Mouse (Mus musculus): ENCODE results near the gene Tmem184b.

Tmem184b gene

GRCm38 (mm10) chr15:79429994-79430393 is 26.6 kb upstream of the Tmem184b start:
- DNase-seq (ENCODE audit: low spot score): no peak

- no peak for DNase-seq (ENCODE audit: low spot score)
Measured at GRCm38 (mm10) chr15:79429527-79429926, 26.2 kb upstream of the Tmem184b start.

- DNase-seq (ENCODE audit: low spot score): no peak
Measured at GRCm38 (mm10) chr15:79428616-79429015, 25.2 kb upstream of the Tmem184b start.

GRCm38 (mm10) chr15:79427516-79427915 is 24.1 kb upstream of the Tmem184b start:
- DNase-seq (ENCODE audit: low spot score): no peak

- DNase-seq (ENCODE audit: low spot score): no peak
Measured at GRCm38 (mm10) chr15:79425516-79425915, 22.1 kb upstream of the Tmem184b start.

GRCm38 (mm10) chr15:79424602-79425001 is 21.2 kb upstream of the Tmem184b start:
- DNase-seq (ENCODE audit: low spot score): no peak

GRCm38 (mm10) chr15:79422715-79423243 is 19.4 kb upstream of the Tmem184b start:
- no peak for DNase-seq (ENCODE audit: low spot score)

- no peak for DNase-seq (ENCODE audit: low spot score)
Measured at GRCm38 (mm10) chr15:79418677-79419076, 15.3 kb upstream of the Tmem184b start.

- DNase-seq (ENCODE audit: low spot score): no peak
Measured at GRCm38 (mm10) chr15:79418265-79418664, 14.9 kb upstream of the Tmem184b start.

GRCm38 (mm10) chr15:79417379-79417778 is 14.0 kb upstream of the Tmem184b start:
- DNase-seq (ENCODE audit: low spot score): no peak

- no peak for DNase-seq (ENCODE audit: low spot score)
Measured at GRCm38 (mm10) chr15:79416460-79417085, 13.2 kb upstream of the Tmem184b start.

GRCm38 (mm10) chr15:79414513-79414912 is 11.1 kb upstream of the Tmem184b start:
- DNase-seq (ENCODE audit: low spot score): no peak

GRCm38 (mm10) chr15:79413802-79414201 is 10.4 kb upstream of the Tmem184b start:
- DNase-seq (ENCODE audit: low spot score): no peak

GRCm38 (mm10) chr15:79413201-79413600 is 9.8 kb upstream of the Tmem184b start:
- no peak for DNase-seq (ENCODE audit: low spot score)

- no peak for DNase-seq (ENCODE audit: low spot score)
Measured at GRCm38 (mm10) chr15:79411363-79412065, 8.1 kb upstream of the Tmem184b start.

- DNase-seq (ENCODE audit: low spot score): no peak
Measured at GRCm38 (mm10) chr15:79409077-79409573, 5.8 kb upstream of the Tmem184b start.

- DNase-seq (ENCODE audit: low spot score): no peak
Measured at GRCm38 (mm10) chr15:79406564-79406963, 3.2 kb upstream of the Tmem184b start.

- DNase-seq (ENCODE audit: low spot score): no peak
Measured at GRCm38 (mm10) chr15:79404277-79404676, 908 bp upstream of the Tmem184b start.

GRCm38 (mm10) chr15:79403763-79404210 is 418 bp upstream of the Tmem184b start:
- no peak for DNase-seq (ENCODE audit: low spot score)

- no peak for DNase-seq (ENCODE audit: low spot score)
Measured at GRCm38 (mm10) chr15:79402176-79402575, 1.2 kb downstream of the Tmem184b start.

- no peak for DNase-seq (ENCODE audit: low spot score)
Measured at GRCm38 (mm10) chr15:79400975-79401365, 2.4 kb downstream of the Tmem184b start.

- no peak for DNase-seq (ENCODE audit: low spot score)
Measured at GRCm38 (mm10) chr15:79400134-79400974, 3.0 kb downstream of the Tmem184b start.
